Mouse (Mus musculus) myocyte (in vitro differentiated cells): ENCODE measurements at regions not wholly inside any gene's neighbourhood (a gene's known extent, or its start where the extent isn't known, plus 50 kb on each side); places are given as distances from the start of the nearest gene placed in this dataset.

Source experiments
- CEBPB ChIP-seq: IDR thresholded peaks from 2 replicates; pipeline ENCODE4 v1.6.1; 2011; ENCODE audit warnings: mild to moderate bottlenecking, moderate library complexity; ENCODE audit not compliant: poor library complexity, insufficient read depth, severe bottlenecking
- E2F4 ChIP-seq: IDR thresholded peaks from one replicate; pipeline ENCODE4 v1.6.1; 2011; ENCODE audit warnings: mild to moderate bottlenecking, control low read depth, moderate library complexity; ENCODE audit not compliant: insufficient read depth
- MAX ChIP-seq: IDR thresholded peaks from one replicate; pipeline ENCODE4 v1.6.1; 2011; ENCODE audit warnings: low read depth, mild to moderate bottlenecking, control low read depth
- MYOD1 ChIP-seq, 3 experiments: IDR thresholded peaks; one replicate each; pipeline ENCODE4 v1.6.1; 2011; ENCODE audit warnings: control low read depth in 2 of 3, low read depth in 2 of 3, mild to moderate bottlenecking in 2 of 3, moderate library complexity in 1 of 3; ENCODE audit not compliant: insufficient read length in 2 of 3, control insufficient read depth in 1 of 3
- POLR2A ChIP-seq: IDR thresholded peaks from one replicate; pipeline ENCODE4 v1.6.1; 2011; ENCODE audit warnings: low read depth, mild to moderate bottlenecking, control low read depth, moderate library complexity; ENCODE audit not compliant: insufficient read length
- REST ChIP-seq: IDR thresholded peaks from one replicate; pipeline ENCODE4 v1.6.1; 2011; ENCODE audit warnings: mild to moderate bottlenecking, control low read depth, moderate library complexity; ENCODE audit not compliant: insufficient read depth, insufficient read length
- TCF12 ChIP-seq: IDR thresholded peaks from one replicate; pipeline ENCODE4 v1.6.1; 2011; ENCODE audit warnings: mild to moderate bottlenecking, control low read depth; ENCODE audit not compliant: poor library complexity, insufficient read depth, severe bottlenecking
- USF1 ChIP-seq: IDR thresholded peaks from one replicate; pipeline ENCODE4 v1.6.1; 2011; ENCODE audit warnings: low read depth, mild to moderate bottlenecking, control low read depth, moderate library complexity

DNA sequence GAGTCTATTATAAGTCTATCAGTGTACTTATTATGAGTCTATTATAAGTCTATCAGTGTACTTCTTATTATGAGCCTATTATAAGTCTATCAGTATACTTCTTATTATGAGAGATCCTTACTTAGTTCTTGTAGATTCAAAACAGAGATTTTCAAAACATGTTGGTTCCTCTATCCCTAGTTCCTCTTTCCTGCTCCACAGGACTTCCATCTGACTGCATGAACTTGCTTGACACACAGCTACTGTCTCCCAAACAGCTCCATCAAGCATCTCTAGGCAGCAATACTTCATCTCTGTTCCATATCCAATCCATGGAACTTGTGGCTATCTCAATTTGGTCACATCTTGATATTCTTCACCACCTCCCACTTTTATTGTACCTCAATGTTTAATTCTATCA lies 257.4 kb upstream of the Pfkp start:
- TF ChIP-seq MAX: no peak
- TF ChIP-seq MYOD1 (IDR thresholded peaks at IDR 0.05; ENCODE audit: control insufficient read depth in 1 of 3, insufficient read length in 2 of 3, low read depth in 2 of 3): no peak
- no peak for TF ChIP-seq USF1
- no peak for TF ChIP-seq REST
- TF ChIP-seq CEBPB: no peak
- no peak for TF ChIP-seq POLR2A
- TF ChIP-seq TCF12: no peak
- no peak for TF ChIP-seq E2F4
